Mouse (Mus musculus): ENCODE measurements at regions not wholly inside any gene's neighbourhood (a gene's known extent, or its start where the extent isn't known, plus 50 kb on each side); places are given as distances from the start of the nearest gene placed in this dataset.

- DNase-seq (ENCODE audit: low spot score) = no peak
- H3K27ac ChIP-seq = no peak overlapping the region
- H3K4me3 ChIP-seq = no peak overlapping the region
- no peaks in the 10 kb centered on the region for H3K9me3 ChIP-seq
- no peaks in the 10 kb centered on the region for H3K27me3 ChIP-seq (ENCODE audit: insufficient read depth, poor library complexity, severe bottlenecking)
- H3K4me1 ChIP-seq = peaks cover 16% of the 10 kb centered on the region; the same call in 1 of the 2 replicates
- 78% methylated on average over 7 of the region's 7 CpGs for WGBS
- no peaks in the 10 kb centered on the region for H3K36me3 ChIP-seq
These were observed 303.8 kb upstream of the Rnf32 start for GRCm38 (mm10) chr5:28891988-28892387.

DNA sequence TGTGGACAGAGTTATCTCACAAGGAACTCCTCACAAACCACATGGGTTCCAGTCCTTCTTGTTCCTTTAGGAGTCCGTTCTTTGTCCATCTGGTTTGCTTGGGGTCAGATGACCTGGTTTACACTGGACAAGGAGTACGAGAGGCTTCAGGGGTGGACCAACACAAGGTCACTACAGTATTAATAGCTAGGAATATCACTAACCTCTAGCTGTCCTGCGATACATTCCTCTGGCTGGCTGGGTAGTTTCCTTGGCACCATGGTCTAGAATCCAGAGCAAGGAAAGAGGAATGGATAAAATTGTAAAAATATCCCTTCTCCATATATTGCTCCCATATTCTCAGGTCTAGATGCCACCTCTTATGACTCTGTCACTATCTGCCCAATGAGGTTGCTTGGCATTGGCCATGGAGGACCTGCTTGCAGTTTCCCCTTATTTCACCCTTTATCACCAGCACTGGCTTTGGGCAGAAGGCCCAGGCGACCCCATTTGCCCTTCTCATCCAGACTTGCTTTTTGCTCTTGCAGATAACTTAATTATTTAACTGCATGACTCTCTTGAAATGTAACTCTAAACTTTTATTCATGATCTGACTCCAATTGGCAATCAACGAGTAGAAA lies 310.9 kb upstream of the Rnf32 start:
- WGBS = 78% methylated on average over 5 of the region's 5 CpGs
- no peaks in the 10 kb centered on the region for H3K9me3 ChIP-seq
- no peaks in the 10 kb centered on the region for H3K36me3 ChIP-seq
- H3K4me3 ChIP-seq = no peak overlapping the region
- no peaks in the 10 kb centered on the region for H3K27me3 ChIP-seq (ENCODE audit: insufficient read depth, poor library complexity, severe bottlenecking)
- DNase-seq (ENCODE audit: low spot score) = no peak
- H3K27ac ChIP-seq = no peak overlapping the region
- no peaks in the 10 kb centered on the region for H3K4me1 ChIP-seq

DNA sequence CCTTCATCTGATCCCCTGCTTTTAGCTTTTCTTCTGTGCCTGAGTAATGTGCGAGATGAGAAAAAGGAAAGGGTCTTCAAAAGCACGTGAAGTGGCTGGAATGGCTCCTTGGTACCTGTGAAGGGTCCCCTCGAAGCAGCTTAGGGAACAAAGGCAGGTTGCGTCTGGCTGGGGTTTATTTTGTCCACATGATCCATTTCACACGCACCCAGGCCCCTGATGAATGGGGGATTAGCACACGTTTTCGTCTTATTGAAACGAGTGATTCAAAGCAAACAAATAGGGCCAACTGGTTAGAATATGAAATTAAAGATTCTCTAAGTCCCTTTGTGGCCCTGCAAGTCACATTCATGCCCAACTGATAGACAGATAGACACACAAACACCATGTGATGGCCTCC lies 319.6 kb upstream of the Rnf32 start:
- DNase-seq (ENCODE audit: low spot score) = no peak
- Histone ChIP-seq H3K4me1 (no peaks in the 10 kb centered on the region), H3K9me3 (no peaks in the 10 kb centered on the region), H3K4me3 (no peak overlapping the region), H3K27me3 (ENCODE audit: insufficient read depth, poor library complexity, severe bottlenecking) (no peaks in the 10 kb centered on the region), H3K36me3 (no peaks in the 10 kb centered on the region), H3K27ac (no peak overlapping the region)
- 78% methylated on average over 8 of the region's 8 CpGs for WGBS

GRCm38 (mm10) chr5:28873600-28874265 lies 322.1 kb upstream of the Rnf32 start:
- 85% methylated on average over 3 of the region's 3 CpGs for WGBS
- no peaks in the 10 kb centered on the region for H3K4me1 ChIP-seq

GRCm38 (mm10) chr5:28859604-28860371 lies 336.0 kb upstream of the Rnf32 start:
- 0 out of 2 replicates have a peak, but pooled peaks cover 6% of the 10 kb centered on the region for H3K4me1 ChIP-seq
- no peak for DNase-seq (ENCODE audit: low spot score)

More at GRCm38 (mm10) chr5:28873600-28874265, 322.1 kb upstream of the Rnf32 start:
- H3K4me3 ChIP-seq = no peak overlapping the region
- no peak for DNase-seq (ENCODE audit: low spot score)
- H3K27ac ChIP-seq = no peak overlapping the region
- no peaks in the 10 kb centered on the region for H3K9me3 ChIP-seq
- no peaks in the 10 kb centered on the region for H3K36me3 ChIP-seq
- H3K27me3 ChIP-seq (ENCODE audit: insufficient read depth, poor library complexity, severe bottlenecking) = no peaks in the 10 kb centered on the region

DNA sequence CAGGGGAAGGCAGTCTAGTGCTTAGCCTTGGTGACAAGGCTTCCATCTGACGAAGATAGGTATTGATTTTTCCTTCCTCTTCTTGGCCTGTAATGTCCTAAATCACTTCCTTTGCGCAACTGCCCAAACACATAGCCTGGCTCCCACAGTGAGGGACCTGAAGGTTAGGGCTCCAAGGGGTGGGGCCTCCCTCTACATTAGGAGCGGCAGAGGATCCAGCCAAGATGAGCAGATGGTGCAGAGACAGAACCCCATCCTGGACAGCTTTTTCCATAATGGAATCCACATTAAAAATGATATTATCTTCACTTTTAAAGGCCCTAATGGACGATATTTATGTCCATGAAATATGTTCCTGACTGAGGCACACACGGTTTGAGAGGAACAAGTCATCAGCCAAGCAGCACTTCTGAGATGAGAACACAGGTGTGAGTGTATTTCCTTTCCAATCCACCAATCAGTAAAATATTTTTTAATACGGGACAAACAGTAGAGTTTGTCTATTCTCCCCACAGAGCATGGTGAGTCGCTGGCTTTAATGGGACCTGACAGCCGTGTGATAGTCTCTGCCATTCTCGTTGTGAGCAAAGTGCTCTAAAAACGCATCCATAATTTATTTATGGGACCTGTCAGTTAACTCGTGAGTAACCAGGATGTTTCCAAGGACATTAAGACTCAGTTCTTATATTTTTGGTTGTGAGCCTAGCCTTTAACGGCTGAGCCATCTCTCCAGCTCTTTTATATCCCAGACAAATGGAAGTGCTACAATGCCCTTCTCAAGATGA lies 357.5 kb upstream of the Rnf32 start:
- no peaks in the 10 kb centered on the region for H3K27me3 ChIP-seq (ENCODE audit: insufficient read depth, poor library complexity, severe bottlenecking)
- H3K27ac ChIP-seq = no peak overlapping the region
- no peaks in the 10 kb centered on the region for H3K36me3 ChIP-seq
- DNase-seq (ENCODE audit: low spot score) = no peak
- no peaks in the 10 kb centered on the region for H3K9me3 ChIP-seq
- H3K4me3 ChIP-seq = no peak overlapping the region
- WGBS = 80% methylated on average over 12 of the region's 12 CpGs
- H3K4me1 ChIP-seq = no peaks in the 10 kb centered on the region

More at GRCm38 (mm10) chr5:28859604-28860371, 336.0 kb upstream of the Rnf32 start:
- WGBS = 73% methylated on average over 9 of the region's 9 CpGs
- Histone ChIP-seq H3K36me3 (no peaks in the 10 kb centered on the region), H3K9me3 (no peaks in the 10 kb centered on the region), H3K27me3 (ENCODE audit: insufficient read depth, poor library complexity, severe bottlenecking) (no peaks in the 10 kb centered on the region), H3K4me3 (no peak overlapping the region), H3K27ac (no peak overlapping the region)

DNA sequence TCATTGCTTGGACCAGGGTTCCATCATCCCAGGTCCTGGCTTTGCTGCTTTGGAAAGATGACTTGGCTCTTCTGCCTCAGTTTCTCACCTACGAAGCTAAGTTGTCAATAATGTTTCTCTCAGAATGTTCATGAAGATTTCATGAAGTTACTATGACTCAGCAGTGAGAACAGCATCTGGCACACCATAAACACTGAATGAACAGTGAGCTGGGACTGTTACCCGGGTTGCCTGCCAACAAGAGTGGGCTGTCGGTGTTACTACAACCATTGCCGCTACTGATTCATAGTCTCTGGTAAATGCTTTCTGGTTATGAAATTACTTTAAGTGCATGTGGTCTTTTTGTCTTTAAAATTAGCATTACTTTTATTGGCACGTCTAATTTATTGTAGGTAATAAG lies 352.0 kb upstream of the Shh start:
- H3K9me3 ChIP-seq = no peaks in the 10 kb centered on the region
- H3K27me3 ChIP-seq (ENCODE audit: insufficient read depth, poor library complexity, severe bottlenecking) = no peaks in the 10 kb centered on the region
- no peak for DNase-seq (ENCODE audit: low spot score)
- no peak overlapping the region for H3K4me3 ChIP-seq
- 0 out of 2 replicates have a peak, but pooled peaks cover 9% of the 10 kb centered on the region for H3K4me1 ChIP-seq
- no peak overlapping the region for H3K27ac ChIP-seq
- H3K36me3 ChIP-seq = no peaks in the 10 kb centered on the region
- 90% methylated on average over 5 of the region's 5 CpGs for WGBS

- no peaks in the 10 kb centered on the region for H3K9me3 ChIP-seq
- H3K27ac ChIP-seq = no peak overlapping the region
- no peaks in the 10 kb centered on the region for H3K36me3 ChIP-seq
- no peak overlapping the region for H3K4me3 ChIP-seq
- no peak for DNase-seq (ENCODE audit: low spot score)
- WGBS = 71% methylated on average over 5 of the region's 5 CpGs
- H3K4me1 ChIP-seq = no peaks in the 10 kb centered on the region
- H3K27me3 ChIP-seq (ENCODE audit: insufficient read depth, poor library complexity, severe bottlenecking) = no peaks in the 10 kb centered on the region
These were observed 340.9 kb upstream of the Shh start for GRCm38 (mm10) chr5:28807950-28808349.

GRCm38 (mm10) chr5:28799464-28799863 lies 332.4 kb upstream of the Shh start:
- DNase-seq (ENCODE audit: low spot score) = no peak
- Histone ChIP-seq H3K27ac (no peak overlapping the region), H3K4me3 (no peak overlapping the region), H3K4me1 (no peaks in the 10 kb centered on the region), H3K9me3 (no peaks in the 10 kb centered on the region), H3K27me3 (ENCODE audit: insufficient read depth, poor library complexity, severe bottlenecking) (no peaks in the 10 kb centered on the region), H3K36me3 (no peaks in the 10 kb centered on the region)
- WGBS = 97% methylated on average over 2 of the region's 2 CpGs

DNA sequence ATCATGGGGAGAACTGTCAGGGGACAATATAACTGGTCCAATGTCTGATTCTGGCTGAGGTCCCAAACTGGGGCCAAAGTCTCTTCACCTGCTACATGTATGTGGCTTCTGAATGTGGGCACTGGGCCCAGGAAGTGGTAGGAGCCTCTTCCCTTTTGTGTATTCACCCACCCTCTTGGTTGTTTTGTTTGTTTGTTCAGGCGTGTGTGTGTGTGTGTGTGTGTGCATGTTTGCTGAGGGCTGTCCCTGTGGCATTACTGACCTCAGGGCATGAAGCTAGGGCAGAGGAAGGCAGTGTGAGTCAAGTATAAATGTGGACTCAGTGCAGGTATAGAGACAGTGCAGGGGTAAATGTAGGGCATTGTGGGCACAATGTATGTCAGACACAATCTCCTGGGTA lies 331.3 kb upstream of the Shh start:
- WGBS = 94% methylated on average over 1 of the region's 1 CpGs
- no peaks in the 10 kb centered on the region for H3K27me3 ChIP-seq (ENCODE audit: insufficient read depth, poor library complexity, severe bottlenecking)
- H3K36me3 ChIP-seq = no peaks in the 10 kb centered on the region
- no peaks in the 10 kb centered on the region for H3K4me1 ChIP-seq
- H3K9me3 ChIP-seq = no peaks in the 10 kb centered on the region
- H3K4me3 ChIP-seq = no peak overlapping the region
- no peak overlapping the region for H3K27ac ChIP-seq
- DNase-seq (ENCODE audit: low spot score) = no peak

GRCm38 (mm10) chr5:28795130-28795758 lies 328.2 kb upstream of the Shh start:
- DNase-seq (ENCODE audit: low spot score) = no peak
- Histone ChIP-seq H3K36me3 (no peaks in the 10 kb centered on the region), H3K4me1 (no peaks in the 10 kb centered on the region), H3K9me3 (no peaks in the 10 kb centered on the region), H3K27ac (no peak overlapping the region), H3K27me3 (ENCODE audit: insufficient read depth, poor library complexity, severe bottlenecking) (no peaks in the 10 kb centered on the region), H3K4me3 (no peak overlapping the region)
- WGBS = 88% methylated on average over 6 of the region's 6 CpGs

- Histone ChIP-seq H3K36me3 (no peaks in the 10 kb centered on the region), H3K27me3 (ENCODE audit: insufficient read depth, poor library complexity, severe bottlenecking) (no peaks in the 10 kb centered on the region), H3K4me3 (no peak overlapping the region), H3K9me3 (no peaks in the 10 kb centered on the region), H3K4me1 (no peaks in the 10 kb centered on the region), H3K27ac (no peak overlapping the region)
- no peak for DNase-seq (ENCODE audit: low spot score)
- WGBS = 72% methylated on average over 2 of the region's 2 CpGs
These were observed 326.7 kb upstream of the Shh start for GRCm38 (mm10) chr5:28793781-28794180.
